Mouse (Mus musculus): ENCODE data around the gene Golga5. TPM values are rescaled to one million over a fixed set of nuclear protein-coding genes. Genes with fewer than 3 reads are reported as not detected.
A peak's percentile ranks its signal among the peaks of the same experiment; 100 is the strongest.

Golga5 gene
- total and polyA plus RNA-seq, 3 experiments: 25.9 to 29.3 TPM; not detected in 1

DNA sequence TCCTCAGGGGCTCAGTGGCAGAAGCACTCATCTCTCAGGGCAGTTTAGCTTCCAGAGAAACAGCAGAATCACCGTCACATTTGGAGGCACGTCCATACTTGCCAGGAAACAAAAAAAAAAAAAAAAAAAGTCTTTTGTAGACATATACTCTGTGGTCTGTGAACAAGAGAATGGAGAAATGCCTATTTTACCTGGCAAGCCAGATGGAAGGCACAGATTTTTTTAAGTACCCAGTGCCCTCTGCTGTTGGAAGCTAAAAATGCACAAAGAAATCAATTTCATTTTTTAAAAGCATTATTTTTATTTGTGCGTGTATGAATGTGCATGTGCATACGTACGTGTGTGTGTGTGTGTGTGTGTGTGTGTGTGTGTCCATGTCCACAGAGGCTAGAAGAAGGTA, 7.8 kb upstream of the Golga5 start (continued):
- TF ChIP-seq NELFE (IDR thresholded peaks at IDR 0.05; ENCODE audit: low read depth, low read length): no peak

GRCm38 (mm10) chr12:102464650-102465049, 4.3 kb upstream of the Golga5 start:
- no peaks in the 10 kb centered on the region; a peak in 1 of 4 replicates for H3K4me1 ChIP-seq (ENCODE audit: control insufficient read depth in 1 of 2, insufficient read depth in 2 of 2, low read length in 2 of 2)
- TF ChIP-seq CTCF (IDR thresholded peaks at IDR 0.05 in 2 of 3, conservative IDR thresholded peaks at IDR 0.05 in 1 of 3; ENCODE audit: control insufficient read depth in 1 of 3, insufficient read depth in 1 of 3, low read depth in 2 of 3, low read length in 3 of 3, poor library complexity in 1 of 3, severe bottlenecking in 1 of 3) (peak; percentile 10 to 42 (median 33); a peak in 3 of 6 replicates), MYC (IDR thresholded peaks at IDR 0.05; ENCODE audit: low read depth, low read length) (0 out of 2 replicates have a peak, but pooled peaks have one; percentile 22), SMC3 (IDR thresholded peaks at IDR 0.05; ENCODE audit: low read depth, low read length) (peak; percentile 26; the same call in 1 of the 2 replicates), CHD2 (IDR thresholded peaks at IDR 0.05; ENCODE audit: low read length) (no peak), RAD21 (IDR thresholded peaks at IDR 0.05; ENCODE audit: low read depth, low read length) (peak; percentile 37)
- no peaks in the 10 kb centered on the region; a peak in 1 of 4 replicates for H3K27me3 ChIP-seq (ENCODE audit: control insufficient read depth in 1 of 2, insufficient read depth in 2 of 2, low read length in 2 of 2)
- no peak overlapping the region for H3K9ac ChIP-seq (ENCODE audit: control insufficient read depth, low read depth, low read length, poor library complexity, severe bottlenecking)
- H3K79me2 ChIP-seq (ENCODE audit: control insufficient read depth, insufficient read depth, low read length, poor library complexity): peaks cover 5% of the 10 kb centered on the region; the same call in 1 of the 2 replicates
- H3K36me3 ChIP-seq (ENCODE audit: control insufficient read depth in 1 of 2, insufficient read depth in 2 of 2, low read length in 2 of 2): no peaks in the 10 kb centered on the region
- peak; percentile 36 for DNase-seq (ENCODE audit: low read depth, low spot score)
- H3K4me3 ChIP-seq (ENCODE audit: control insufficient read depth in 1 of 2, insufficient read depth in 1 of 2, low read depth in 2 of 2, low read length in 2 of 2): no peak overlapping the region
- no peaks in the 10 kb centered on the region for H3K9me3 ChIP-seq (replicated peaks; ENCODE audit: insufficient read depth, low read length)
- no peak overlapping the region for H3K27ac ChIP-seq (ENCODE audit: control insufficient read depth, low read depth, low read length)

DNA sequence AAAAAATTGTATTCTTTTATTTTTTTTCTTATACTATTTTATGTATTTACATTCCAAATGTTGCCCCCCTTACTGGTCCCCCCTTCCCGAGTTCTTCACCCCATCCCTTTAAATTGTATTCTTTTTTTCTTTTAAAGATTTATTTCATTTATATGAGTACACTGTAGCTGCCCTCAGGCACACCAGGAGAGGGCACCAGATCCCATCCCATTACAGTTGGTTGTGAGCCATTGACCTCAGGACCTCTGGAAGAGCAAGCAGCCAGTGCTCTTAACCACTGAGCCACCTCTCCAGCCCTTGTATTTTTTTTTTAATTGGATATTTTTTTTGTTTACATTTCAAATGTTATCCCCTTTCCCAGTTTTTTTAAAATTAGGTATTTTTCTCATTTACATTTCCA, 799 bp upstream of the Golga5 start:
- H3K27me3 ChIP-seq (ENCODE audit: control insufficient read depth in 1 of 2, insufficient read depth in 2 of 2, low read length in 2 of 2): no peaks in the 10 kb centered on the region
- H3K9me3 ChIP-seq (replicated peaks; ENCODE audit: insufficient read depth, low read length): no peaks in the 10 kb centered on the region
- peaks cover 0 to 2% of the 10 kb centered on the region in 2 experiments; a peak in 2 of 4 replicates for H3K4me1 ChIP-seq (ENCODE audit: control insufficient read depth in 1 of 2, insufficient read depth in 2 of 2, low read length in 2 of 2)
- peaks cover 0 to 2% of the 10 kb centered on the region in 2 experiments; a peak in 2 of 4 replicates for H3K36me3 ChIP-seq (ENCODE audit: control insufficient read depth in 1 of 2, insufficient read depth in 2 of 2, low read length in 2 of 2)
- H3K9ac ChIP-seq (ENCODE audit: control insufficient read depth, low read depth, low read length, poor library complexity, severe bottlenecking): no peak overlapping the region
- peaks cover 5% of the 10 kb centered on the region; the same call in 1 of the 2 replicates for H3K79me2 ChIP-seq (ENCODE audit: control insufficient read depth, insufficient read depth, low read length, poor library complexity)
- peak; percentile 46 for DNase-seq (ENCODE audit: low read depth, low spot score)
- H3K4me3 ChIP-seq (ENCODE audit: control insufficient read depth in 1 of 2, insufficient read depth in 1 of 2, low read depth in 2 of 2, low read length in 2 of 2): no peak overlapping the region
- H3K27ac ChIP-seq (ENCODE audit: control insufficient read depth, low read depth, low read length): no peak overlapping the region
- TF ChIP-seq ZMIZ1 (IDR thresholded peaks at IDR 0.05; ENCODE audit: low read depth, low read length) (no peak), ZNF384 (IDR thresholded peaks at IDR 0.05; ENCODE audit: low read depth, low read length) (no peak), POLR2AphosphoS2 (IDR thresholded peaks at IDR 0.05; ENCODE audit: low read length) (no peak), CTCF (IDR thresholded peaks at IDR 0.05 in 2 of 3, conservative IDR thresholded peaks at IDR 0.05 in 1 of 3; ENCODE audit: control insufficient read depth in 1 of 3, insufficient read depth in 1 of 3, low read depth in 2 of 3, low read length in 3 of 3, poor library complexity in 1 of 3, severe bottlenecking in 1 of 3) (peak in 1 of 3 experiments; percentile 18; a peak in 1 of 6 replicates), SMC3 (IDR thresholded peaks at IDR 0.05; ENCODE audit: low read depth, low read length) (0 out of 2 replicates have a peak, but pooled peaks have one; percentile 9), RAD21 (IDR thresholded peaks at IDR 0.05; ENCODE audit: low read depth, low read length) (peak; percentile 20)

DNA sequence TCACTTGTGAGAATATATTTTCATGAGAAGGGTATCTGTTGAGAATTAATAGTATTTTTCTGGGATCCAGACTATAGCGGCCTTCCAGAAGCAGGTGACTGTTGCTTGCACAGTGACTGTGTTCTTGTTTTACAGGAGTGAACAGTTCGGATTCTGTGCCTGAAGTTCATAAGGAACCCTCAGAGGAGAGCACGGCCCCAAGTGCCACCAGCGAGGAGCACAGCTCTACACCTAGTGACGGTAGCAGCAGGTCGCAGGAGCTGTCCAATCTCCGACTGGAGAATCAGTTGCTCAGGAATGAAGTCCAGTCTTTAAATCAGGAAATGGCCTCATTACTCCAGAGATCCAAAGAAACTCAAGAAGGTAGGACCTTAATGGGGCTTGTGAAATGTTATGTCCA, 5.5 kb downstream of the Golga5 start:
- no peaks in the 10 kb centered on the region for H3K27me3 ChIP-seq (ENCODE audit: control insufficient read depth in 1 of 2, insufficient read depth in 2 of 2, low read length in 2 of 2)
- no peaks in the 10 kb centered on the region for H3K9me3 ChIP-seq (replicated peaks; ENCODE audit: insufficient read depth, low read length)
- no peak for DNase-seq (ENCODE audit: low read depth, low spot score)
- H3K9ac ChIP-seq (ENCODE audit: control insufficient read depth, low read depth, low read length, poor library complexity, severe bottlenecking): no peak overlapping the region
- H3K79me2 ChIP-seq (ENCODE audit: control insufficient read depth, insufficient read depth, low read length, poor library complexity): peaks cover 1% of the 10 kb centered on the region; the same call in 1 of the 2 replicates
- no peak overlapping the region for H3K27ac ChIP-seq (ENCODE audit: control insufficient read depth, low read depth, low read length)
- TF ChIP-seq SIN3A (IDR thresholded peaks at IDR 0.05; ENCODE audit: low read length) (no peak), MYB (IDR thresholded peaks at IDR 0.05; ENCODE audit: low read depth, low read length) (no peak), KAT2A (conservative IDR thresholded peaks at IDR 0.05; ENCODE audit: low read depth, low read length) (no peak), GABPA (IDR thresholded peaks at IDR 0.05; ENCODE audit: low read depth, low read length) (no peak), ZKSCAN1 (IDR thresholded peaks at IDR 0.05; ENCODE audit: low read depth, low read length) (no peak), MXI1 (IDR thresholded peaks at IDR 0.05; ENCODE audit: low read depth, low read length) (no peak), BHLHE40 (IDR thresholded peaks at IDR 0.05; ENCODE audit: borderline replicate concordance, low read depth, low read length) (no peak), ELF1 (IDR thresholded peaks at IDR 0.05; ENCODE audit: low read depth, low read length) (no peak), TBP (IDR thresholded peaks at IDR 0.05; ENCODE audit: low read depth, low read length) (no peak), POLR2AphosphoS5 (IDR thresholded peaks at IDR 0.05; ENCODE audit: borderline replicate concordance, low read depth, low read length) (no peak), CHD1 (IDR thresholded peaks at IDR 0.05; ENCODE audit: low read depth, low read length) (no peak), POLR2AphosphoS2 (IDR thresholded peaks at IDR 0.05; ENCODE audit: low read length) (no peak), CHD2 (IDR thresholded peaks at IDR 0.05; ENCODE audit: low read length) (no peak)
- H3K36me3 ChIP-seq (ENCODE audit: control insufficient read depth in 1 of 2, insufficient read depth in 2 of 2, low read length in 2 of 2): peaks cover 2 to 9% of the 10 kb centered on the region in 2 experiments; a peak in 2 of 4 replicates
- H3K4me1 ChIP-seq (ENCODE audit: control insufficient read depth in 1 of 2, insufficient read depth in 2 of 2, low read length in 2 of 2): peaks cover 0 to 2% of the 10 kb centered on the region in 2 experiments; a peak in 2 of 4 replicates
- no peak overlapping the region for H3K4me3 ChIP-seq (ENCODE audit: control insufficient read depth in 1 of 2, insufficient read depth in 1 of 2, low read depth in 2 of 2, low read length in 2 of 2)
